Mouse (Mus musculus) embryonic fibroblast, embryonic 13.5 days (primary cell): ENCODE measurements at regions not wholly inside any gene's neighbourhood (a gene's known extent, or its start where the extent isn't known, plus 50 kb on each side); places are given as distances from the start of the nearest gene placed in this dataset.

Experiments
- H3K27ac ChIP-seq: 2 replicates; pipeline ENCODE4 v1.5.1; 2012; ENCODE audit warnings: low read length, control low read depth, inconsistent platforms; ENCODE audit not compliant: insufficient read depth
- H3K4me1 ChIP-seq: 2 replicates; pipeline ENCODE4 v1.6.1; 2011; ENCODE audit warnings: low read length; ENCODE audit not compliant: control insufficient read depth, insufficient read depth
- H3K4me3 ChIP-seq: 2 replicates; pipeline ENCODE4 v1.5.1; 2011; ENCODE audit warnings: mild to moderate bottlenecking, control low read depth, low read length; ENCODE audit not compliant: insufficient read depth
- CTCF ChIP-seq: IDR thresholded peaks from 2 replicates; pipeline ENCODE4 v1.5.1; 2011; ENCODE audit warnings: mild to moderate bottlenecking, control low read depth, low read length, moderate library complexity, borderline replicate concordance; ENCODE audit not compliant: insufficient read depth
- POLR2A ChIP-seq: IDR thresholded peaks from 2 replicates; pipeline ENCODE4 v1.6.1; 2011; ENCODE audit warnings: low read depth, mild to moderate bottlenecking, control low read depth, low read length, moderate library complexity

GRCm38 (mm10) chr14:76834084-76834483 is 202.5 kb upstream of the Ccdc122 start:
- TF ChIP-seq CTCF (no peak), POLR2A (no peak)
- Histone ChIP-seq H3K27ac (peak overlapping the region; percentile 69; the same call in 1 of the 2 replicates), H3K4me1 (peaks cover 8% of the 10 kb centered on the region), H3K4me3 (no peak overlapping the region)

- H3K4me1 ChIP-seq, result 0 out of 2 replicates have a peak, but pooled peaks cover 3% of the 10 kb centered on the region
- H3K27ac ChIP-seq, result no peak overlapping the region
- TF ChIP-seq POLR2A (no peak), CTCF (no peak)
Measured at GRCm38 (mm10) chr14:76829161-76829510, 207.4 kb upstream of the Ccdc122 start.

GRCm38 (mm10) chr14:76828453-76829160 is 208.0 kb upstream of the Ccdc122 start:
- Histone ChIP-seq H3K4me3 (no peak overlapping the region), H3K4me1 (no peaks in the 10 kb centered on the region; the same call in 1 of the 2 replicates), H3K27ac (no peak overlapping the region)
- TF ChIP-seq POLR2A (no peak), CTCF (no peak)

More at GRCm38 (mm10) chr14:76829161-76829510, 207.4 kb upstream of the Ccdc122 start:
- no peak overlapping the region for H3K4me3 ChIP-seq

GRCm38 (mm10) chr14:76824066-76824465 is 212.5 kb upstream of the Ccdc122 start:
- no peak overlapping the region for H3K4me3 ChIP-seq
- H3K4me1 ChIP-seq, result no peaks in the 10 kb centered on the region; the same call in 1 of the 2 replicates
- TF ChIP-seq POLR2A (no peak), CTCF (no peak)
- H3K27ac ChIP-seq, result 0 out of 2 replicates have a peak overlapping the region, but pooled peaks have one; percentile 42

GRCm38 (mm10) chr14:76822766-76823325 is 213.7 kb upstream of the Ccdc122 start:
- no peaks in the 10 kb centered on the region; the same call in 1 of the 2 replicates for H3K4me1 ChIP-seq
- H3K4me3 ChIP-seq, result no peak overlapping the region
- no peak overlapping the region for H3K27ac ChIP-seq
- no peak for TF ChIP-seq POLR2A
- TF ChIP-seq CTCF, result no peak

- Histone ChIP-seq H3K27ac (no peak overlapping the region), H3K4me3 (no peak overlapping the region), H3K4me1 (no peaks in the 10 kb centered on the region; the same call in 1 of the 2 replicates)
- no peak for TF ChIP-seq POLR2A
- no peak for TF ChIP-seq CTCF
Measured at GRCm38 (mm10) chr14:76821892-76822291, 214.7 kb upstream of the Ccdc122 start.

GRCm38 (mm10) chr14:76821484-76821883 is 215.1 kb upstream of the Ccdc122 start:
- TF ChIP-seq CTCF (no peak), POLR2A (no peak)
- no peak overlapping the region for H3K27ac ChIP-seq
- no peaks in the 10 kb centered on the region; the same call in 1 of the 2 replicates for H3K4me1 ChIP-seq
- H3K4me3 ChIP-seq, result no peak overlapping the region

- TF ChIP-seq CTCF (no peak), POLR2A (no peak)
- no peak overlapping the region for H3K4me3 ChIP-seq
- H3K27ac ChIP-seq, result no peak overlapping the region
- no peaks in the 10 kb centered on the region; the same call in 1 of the 2 replicates for H3K4me1 ChIP-seq
Measured at GRCm38 (mm10) chr14:76820989-76821388, 215.6 kb upstream of the Ccdc122 start.

- Histone ChIP-seq H3K4me3 (no peak overlapping the region), H3K27ac (peak overlapping the region; percentile 14; the same call in 1 of the 2 replicates), H3K4me1 (no peaks in the 10 kb centered on the region; the same call in 1 of the 2 replicates)
- no peak for TF ChIP-seq CTCF
- TF ChIP-seq POLR2A, result no peak
Measured at GRCm38 (mm10) chr14:76819690-76820089, 216.9 kb upstream of the Ccdc122 start.

GRCm38 (mm10) chr14:76818256-76819010 is 218.1 kb upstream of the Ccdc122 start:
- Histone ChIP-seq H3K4me3 (no peak overlapping the region), H3K4me1 (no peaks in the 10 kb centered on the region), H3K27ac (no peak overlapping the region)
- TF ChIP-seq CTCF (no peak), POLR2A (no peak)
